Mouse (Mus musculus) 416B (cell line): ENCODE data around the gene Caskin1.

ENCODE experiments used
- DNase-seq: peaks from one replicate; pipeline ENCODE4 v3.0.0; 2011; ENCODE audit warnings: low read depth

Caskin1 gene

GRCm38 (mm10) chr17:24488186-24488661 lies at the start of gene Caskin1:
Gene Caskin1, plus strand, starts transcription at chr17:24488601.
- DNase-seq: no peak

DNA sequence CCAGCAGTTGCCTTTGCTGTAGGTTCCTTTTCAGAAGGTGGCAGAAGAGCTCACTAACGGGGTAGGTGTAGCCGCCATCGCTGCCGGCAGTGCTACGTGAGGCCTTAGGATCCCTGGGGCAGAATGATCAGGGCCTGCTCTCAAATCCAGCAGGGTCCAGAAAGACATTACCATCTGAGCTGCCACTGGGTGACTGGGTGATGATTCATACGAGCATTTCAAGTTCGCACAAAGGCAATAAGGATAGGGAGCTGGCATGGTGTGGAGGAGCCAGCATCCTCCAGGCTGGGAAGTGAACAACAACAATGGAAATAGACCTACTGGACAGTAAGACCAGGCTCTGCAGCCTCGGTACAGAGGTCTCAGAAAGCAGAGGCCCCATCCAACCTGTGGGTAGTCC lies 48.0 kb upstream of the Caskin1 start:
- no peak for DNase-seq

- peak; percentile 39 for DNase-seq
Measured at GRCm38 (mm10) chr17:24441148-24441547, 47.3 kb upstream of the Caskin1 start.

DNA sequence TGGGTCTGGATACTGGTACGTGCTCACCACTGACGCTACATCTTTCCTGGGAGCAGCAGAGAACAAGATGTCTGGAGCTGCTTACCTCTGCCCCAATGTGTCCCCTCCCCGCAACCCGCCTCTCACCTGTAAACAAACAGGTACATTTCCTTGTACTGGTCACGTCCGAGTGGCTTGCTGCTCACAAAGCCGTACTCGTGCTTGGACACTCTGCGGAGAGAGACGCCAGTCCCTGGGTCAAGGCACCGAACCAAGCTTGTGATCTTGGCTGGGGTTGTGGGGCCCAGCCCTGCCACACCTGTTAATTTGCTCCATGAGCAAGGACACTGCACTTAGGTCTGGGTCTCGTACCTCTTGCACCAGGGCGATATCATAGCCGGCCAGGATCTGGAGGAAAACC lies 46.3 kb upstream of the Caskin1 start:
- DNase-seq: no peak

- DNase-seq: no peak
Measured at GRCm38 (mm10) chr17:24442632-24443155, 45.7 kb upstream of the Caskin1 start, which contains the start of gene Dnase1l2. Gene Dnase1l2, minus strand, starts transcription at chr17:24443105.

GRCm38 (mm10) chr17:24443409-24443808 lies 45.0 kb upstream of the Caskin1 start:
- DNase-seq: no peak

DNA sequence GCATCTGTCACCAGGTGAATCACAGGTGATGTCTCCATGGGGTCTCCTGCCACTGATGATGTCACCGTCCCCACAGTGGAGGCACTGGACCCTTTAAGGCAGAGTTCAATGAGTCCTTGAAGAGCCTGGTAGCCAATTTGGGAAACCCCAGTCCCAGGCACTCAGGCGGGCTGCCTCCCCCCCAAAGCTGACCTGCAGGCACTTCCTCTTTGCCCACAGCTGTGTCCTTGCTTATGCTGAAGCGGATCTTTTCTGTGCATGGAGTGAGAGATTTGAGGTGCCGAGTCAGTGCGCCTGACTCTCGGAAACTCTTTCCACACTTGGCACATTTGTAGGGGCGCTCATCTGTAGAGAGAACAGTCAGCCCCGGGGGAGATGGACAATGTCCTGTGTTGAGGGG lies 41.8 kb upstream of the Caskin1 start:
- no peak for DNase-seq

DNA sequence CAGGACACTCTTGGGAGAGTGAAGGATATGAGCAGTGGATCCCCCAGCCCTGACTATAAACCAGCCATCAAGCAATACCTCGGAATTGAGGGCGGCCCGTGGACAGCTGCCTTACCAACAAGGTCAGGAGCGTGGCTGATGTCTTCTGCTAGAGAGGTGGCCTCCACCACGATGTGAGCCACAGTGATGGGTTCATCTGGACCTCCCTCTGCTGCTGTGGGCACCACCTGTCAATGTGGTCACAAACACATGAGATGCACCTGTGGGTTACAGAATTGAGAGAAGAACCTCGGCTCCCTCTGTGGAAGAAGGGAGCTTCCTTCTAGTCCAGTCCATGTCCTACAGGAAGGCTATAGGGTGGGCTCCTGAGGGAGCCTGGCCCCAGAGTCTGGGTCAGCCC lies 38.9 kb upstream of the Caskin1 start:
- DNase-seq: no peak

DNA sequence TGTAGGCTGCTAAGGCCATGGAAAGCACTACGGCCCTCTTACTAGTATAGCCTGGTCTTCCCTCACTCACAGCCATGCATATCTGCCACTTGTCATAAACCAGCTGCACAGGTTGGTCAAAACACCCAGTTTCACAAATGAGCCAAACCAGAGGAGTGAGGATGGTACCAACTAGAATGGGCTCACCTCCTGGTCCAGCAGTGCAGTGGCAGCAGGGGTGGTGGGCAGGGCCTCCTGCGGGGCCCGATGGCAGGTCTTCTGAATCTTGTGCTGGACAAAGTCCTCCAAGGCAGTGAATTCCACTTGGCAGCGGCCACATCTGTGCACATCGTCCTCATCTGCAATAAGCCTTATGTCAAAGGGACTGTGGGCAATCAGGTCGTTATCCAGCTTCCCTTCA lies 37.2 kb upstream of the Caskin1 start:
- DNase-seq: no peak

- DNase-seq: no peak
Measured at GRCm38 (mm10) chr17:24453372-24453771, 35.0 kb upstream of the Caskin1 start.

GRCm38 (mm10) chr17:24454218-24454755 lies 34.1 kb upstream of the Caskin1 start:
- DNase-seq: no peak

- peak; percentile 100 for DNase-seq
Measured at GRCm38 (mm10) chr17:24454756-24455522, 33.5 kb upstream of the Caskin1 start.

DNA sequence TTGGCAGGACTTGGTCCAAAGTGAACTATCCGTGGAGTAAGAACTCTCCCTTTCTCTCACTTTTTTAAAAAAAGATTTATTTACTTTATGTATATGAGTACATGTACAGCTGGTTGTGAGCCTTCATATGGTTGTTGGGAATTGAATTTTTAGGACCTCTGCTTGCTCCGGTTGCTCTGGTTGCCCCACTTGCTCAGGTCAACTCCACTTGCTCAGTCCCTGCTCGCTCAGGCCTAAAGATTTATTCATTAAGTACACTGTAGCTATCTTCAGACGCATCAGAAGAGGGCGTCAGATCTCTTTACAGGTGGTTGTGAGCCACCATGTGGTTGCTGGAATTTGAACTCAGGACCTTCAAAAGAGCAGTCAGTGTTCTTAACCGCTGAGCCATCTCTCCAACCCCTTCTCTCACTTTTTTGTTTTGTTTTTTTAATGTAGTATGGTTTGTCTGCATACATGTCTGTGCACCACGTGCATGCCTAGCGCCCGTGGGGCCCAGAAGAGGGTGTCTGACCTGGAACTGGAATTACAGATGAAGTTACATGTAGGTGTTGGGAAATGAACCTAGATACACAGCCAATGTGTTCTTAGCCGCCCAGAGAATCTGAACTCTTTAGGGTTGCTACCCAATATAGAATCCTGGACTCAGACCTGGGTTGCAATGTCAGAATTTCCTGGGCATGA lies 32.7 kb upstream of the Caskin1 start:
- peak; percentile 37 for DNase-seq

DNA sequence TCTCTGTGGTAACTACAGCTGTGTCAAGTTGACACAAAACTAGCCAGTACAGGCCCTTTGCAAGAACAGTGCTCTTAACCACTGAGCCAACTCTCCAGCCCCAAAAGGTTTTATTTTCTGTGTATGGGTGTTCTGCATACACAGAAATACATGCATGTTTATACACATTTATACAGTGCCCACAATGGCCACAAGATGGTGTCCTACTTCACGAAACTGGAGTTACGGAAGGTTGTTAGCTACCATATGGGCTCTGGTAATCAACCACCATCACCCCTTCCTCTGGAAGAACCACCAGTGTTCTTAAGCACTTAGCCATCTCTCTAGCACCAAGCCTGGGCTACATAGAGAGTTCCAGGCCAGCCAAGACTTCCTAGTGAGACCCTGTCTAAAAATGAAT lies 26.8 kb upstream of the Caskin1 start:
- peak; percentile 83 for DNase-seq

GRCm38 (mm10) chr17:24462932-24463331 lies 25.5 kb upstream of the Caskin1 start:
- DNase-seq: no peak

GRCm38 (mm10) chr17:24463374-24464133 lies 24.8 kb upstream of the Caskin1 start:
- peak; percentile 88 for DNase-seq

DNA sequence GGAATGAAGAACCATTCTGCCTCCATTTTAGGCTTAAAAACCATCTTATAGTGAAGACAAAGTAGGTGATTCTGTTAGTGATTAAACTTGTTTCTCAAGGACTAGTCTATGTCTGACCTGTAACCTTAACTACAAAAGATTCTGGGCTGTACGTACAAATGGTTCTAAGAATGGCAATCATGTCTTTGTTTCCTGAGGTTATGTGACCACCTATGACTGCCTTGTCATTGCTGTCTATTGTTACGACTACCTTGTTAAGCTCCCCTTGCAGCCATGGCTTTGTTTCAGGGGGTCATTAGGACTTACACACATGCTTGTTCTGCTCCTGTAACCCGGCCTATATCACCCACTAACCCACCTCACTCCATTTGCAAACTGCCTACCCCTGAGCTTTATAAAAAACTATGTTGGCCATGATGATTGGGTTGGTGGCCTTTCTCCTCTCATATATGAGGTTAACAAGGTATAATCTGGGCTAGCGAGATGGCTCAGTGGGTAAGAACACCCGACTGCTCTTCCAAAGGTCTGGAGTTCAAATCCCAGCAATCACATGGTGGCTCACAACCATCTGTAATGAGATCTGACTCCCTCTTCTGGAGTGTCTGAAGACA lies 19.7 kb upstream of the Caskin1 start:
- no peak for DNase-seq

GRCm38 (mm10) chr17:24469336-24469909 lies 19.0 kb upstream of the Caskin1 start:
- DNase-seq: no peak

- peak; percentile 99 for DNase-seq
Measured at GRCm38 (mm10) chr17:24469910-24470602, 18.3 kb upstream of the Caskin1 start, which contains the start of the genes E4f1 and Pgp. Gene E4f1, minus strand, starts transcription at chr17:24470313. Gene Pgp, plus strand, starts transcription at chr17:24470392.
